27 mouse cellular contexts compared by ENCODE assay signal in genomic region chr17:43136720-43137119, GRCm38 (mm10).
DNase-seq lines count a peak whose midpoint lies in the region; ATAC-seq and TF ChIP-seq lines count a peak whose summit lies in the region.
"Had no signal": no experiment of that assay in that cellular context is flagged by ENCODE, and none has a peak within 500 bp of the region (broad histone marks: within the 10 kb centered on the region; RNA-seq: fewer than 3 reads in every experiment).

No protein-coding gene starts in this region.

- H3K4me3 ChIP-seq in hindbrain, embryonic 16.5 days (ENCODE audit: low read length): no peak overlapping the region
- no peak overlapping the region for H3K4me3 ChIP-seq in hindbrain, embryonic 14.5 days (replicated peaks; ENCODE audit: low read length)
- H3K4me3 ChIP-seq in testis, adult 2 months (ENCODE audit: control insufficient read depth, low read depth, low read length): peak overlapping the region; percentile 86
- H3K4me3 ChIP-seq: embryonic facial prominence, embryonic 10.5 days; embryonic facial prominence, embryonic 15.5 days; hindbrain, embryonic 12.5 days; kidney, embryonic 15.5 days; limb, embryonic 13.5 days had no signal

- ATAC-seq in hindbrain, embryonic 16.5 days: peak; percentile 51; the same call in 1 of the 2 replicates
- no peak for ATAC-seq in hindbrain, embryonic 14.5 days (ENCODE audit: low FRiP score)
- ATAC-seq: inflammation-experienced regulatory T-cells, adult 6 months had no signal

- 41% methylated on average over 4 of the region's 4 CpGs for WGBS in hindbrain, embryonic 16.5 days
- 50% methylated on average over 4 of the region's 4 CpGs for WGBS in hindbrain, embryonic 14.5 days

- no peaks in the 10 kb centered on the region for H3K27me3 ChIP-seq in hindbrain, embryonic 16.5 days (replicated peaks; ENCODE audit: control insufficient read depth, insufficient read depth, low read length)
- H3K27me3 ChIP-seq in hindbrain, embryonic 14.5 days (ENCODE audit: control insufficient read depth, insufficient read depth, low read length): no peaks in the 10 kb centered on the region
- H3K27me3 ChIP-seq in testis, adult 2 months (ENCODE audit: control insufficient read depth, insufficient read depth, low read length): no peaks in the 10 kb centered on the region
- H3K27me3 ChIP-seq: embryonic facial prominence, embryonic 15.5 days; hindbrain, embryonic 12.5 days; kidney, embryonic 15.5 days; limb, embryonic 13.5 days had no signal

- TF ChIP-seq POLR2A in testis, adult 2 months (IDR thresholded peaks at IDR 0.05; ENCODE audit: control insufficient read depth, low read depth, low read length): no peak

- no peak overlapping the region for H3K27ac ChIP-seq in hindbrain, embryonic 16.5 days (ENCODE audit: low read depth, low read length)
- no peak overlapping the region for H3K27ac ChIP-seq in hindbrain, embryonic 14.5 days
- H3K27ac ChIP-seq in testis, adult 2 months (ENCODE audit: control insufficient read depth, insufficient read depth, low read depth, low read length): no peak overlapping the region
- H3K27ac ChIP-seq: embryonic facial prominence, embryonic 10.5 days; embryonic facial prominence, embryonic 15.5 days; hindbrain, embryonic 12.5 days; kidney, embryonic 15.5 days; limb, embryonic 13.5 days had no signal

- H3K4me1 ChIP-seq in hindbrain, embryonic 16.5 days (ENCODE audit: control insufficient read depth, insufficient read depth, low read depth, low read length): no peaks in the 10 kb centered on the region
- H3K4me1 ChIP-seq in hindbrain, embryonic 14.5 days (replicated peaks; ENCODE audit: control insufficient read depth, insufficient read depth, low read length): 0 out of 2 replicates have a peak, but pooled peaks cover 6% of the 10 kb centered on the region
- peaks cover 2% of the 10 kb centered on the region for H3K4me1 ChIP-seq in testis, adult 2 months (ENCODE audit: control insufficient read depth, insufficient read depth, low read length)
- H3K4me1 ChIP-seq: embryonic facial prominence, embryonic 10.5 days; embryonic facial prominence, embryonic 15.5 days; hindbrain, embryonic 12.5 days had no signal

- no peak for TF ChIP-seq CTCF in testis, adult 2 months (IDR thresholded peaks at IDR 0.05; ENCODE audit: control insufficient read depth, insufficient read depth, insufficient replicate concordance, low read depth, low read length)

- peak; percentile 9 to 17 for DNase-seq in cerebellum, postnatal 14 days
- no peak for DNase-seq in cerebellum, adult 9-10 months
- DNase-seq in hindbrain, embryonic 14.5 days (ENCODE audit: low spot score): no peak
- no peak for DNase-seq in testis, postnatal 10 days (ENCODE audit: low spot score)
- DNase-seq in layer of hippocampus, adult 8-10 months (ENCODE audit: low spot score in 2 of 2): no peak
- DNase-seq: adrenal gland, postnatal 10 days; cerebellum, adult 11 months; cerebellum, adult 9-11 months; gastrocnemius, postnatal 10 days; heart, postnatal 14 days; kidney, adult 18-20 months; kidney, postnatal 25 days; lung, postnatal 36 days; retina, postnatal 1 day; right cerebral cortex, postnatal 14 days; thymus, adult 18-20 months; thymus, postnatal 25 days had no signal

- no peaks in the 10 kb centered on the region for H3K9me3 ChIP-seq in hindbrain, embryonic 16.5 days (ENCODE audit: control insufficient read depth, low read length)
- no peaks in the 10 kb centered on the region for H3K9me3 ChIP-seq in hindbrain, embryonic 14.5 days (ENCODE audit: control insufficient read depth, low read length)
- H3K9me3 ChIP-seq: embryonic facial prominence, embryonic 10.5 days; embryonic facial prominence, embryonic 15.5 days; hindbrain, embryonic 12.5 days; kidney, embryonic 15.5 days; limb, embryonic 13.5 days had no signal

- H3K4me2 ChIP-seq in hindbrain, embryonic 16.5 days (ENCODE audit: low read length): no peak overlapping the region
- H3K4me2 ChIP-seq in hindbrain, embryonic 14.5 days (replicated peaks): no peak overlapping the region
- H3K4me2 ChIP-seq: embryonic facial prominence, embryonic 15.5 days; hindbrain, embryonic 12.5 days; kidney, embryonic 15.5 days; limb, embryonic 13.5 days; liver, embryonic 11.5 days had no signal

- H3K9ac ChIP-seq in hindbrain, embryonic 16.5 days (ENCODE audit: low read depth, low read length): no peak overlapping the region
- H3K9ac ChIP-seq in hindbrain, embryonic 14.5 days: no peak overlapping the region
- H3K9ac ChIP-seq: embryonic facial prominence, embryonic 15.5 days; hindbrain, embryonic 12.5 days; kidney, embryonic 15.5 days; limb, embryonic 13.5 days had no signal

- no peaks in the 10 kb centered on the region for H3K36me3 ChIP-seq in hindbrain, embryonic 16.5 days (ENCODE audit: control insufficient read depth, insufficient read depth, low read length)
- no peaks in the 10 kb centered on the region for H3K36me3 ChIP-seq in hindbrain, embryonic 14.5 days (replicated peaks; ENCODE audit: control insufficient read depth, insufficient read depth)
- no peaks in the 10 kb centered on the region for H3K36me3 ChIP-seq in testis, adult 2 months (ENCODE audit: control insufficient read depth, insufficient read depth, low read length)
- H3K36me3 ChIP-seq: embryonic facial prominence, embryonic 10.5 days; embryonic facial prominence, embryonic 15.5 days; G1E; hindbrain, embryonic 12.5 days; kidney, embryonic 15.5 days; limb, embryonic 13.5 days had no signal

Comparison
In these comparisons a context has a peak if more than half of its experiments do, and no peak if none do; other contexts are left out.
1. DNase-seq: peak in cerebellum, postnatal 14 days (2 of 2); none in cerebellum, adult 9-10 months (single experiment), hindbrain, embryonic 14.5 days (single experiment), testis, postnatal 10 days (single experiment) and layer of hippocampus, adult 8-10 months (0 of 2).